Mouse (Mus musculus) kidney, postnatal 0 days (tissue): ENCODE data around the gene Il20. TPM values are rescaled to one million over a fixed set of nuclear protein-coding genes. Genes with fewer than 3 reads are reported as not detected.

Experiments
- ATAC-seq: fragments of 200-750 bp; cut with Nextera tagmentation; replicated peaks from 2 replicates; pipeline ENCODE4 v1.8.0; 2017; ENCODE audit warnings: low read depth, moderate number of reproducible peaks, moderate TSS enrichment, moderate library complexity; ENCODE audit not compliant: low FRiP score
- DNase-seq: peaks from one replicate; pipeline ENCODE4 v3.0.0-alpha.2; 2016; ENCODE audit warnings: low spot score
- H3K27ac ChIP-seq: fragments of 300-500 bp; sonication (generic); 2 replicates; pipeline ENCODE4 v1.5.1; 2014; ENCODE audit warnings: mild to moderate bottlenecking
- H3K27me3 ChIP-seq: fragments of 300-500 bp; sonication (generic); 2 replicates; pipeline ENCODE4 v1.6.1; 2014; ENCODE audit warnings: low read length, mixed read lengths; ENCODE audit not compliant: insufficient read depth
- H3K36me3 ChIP-seq: fragments of 300-500 bp; sonication (generic); 2 replicates; pipeline ENCODE4 v1.6.1; 2014; ENCODE audit warnings: low read length, mixed read lengths; ENCODE audit not compliant: insufficient read depth
- H3K4me1 ChIP-seq: fragments of 300-500 bp; sonication (generic); replicated peaks from 2 replicates; pipeline ENCODE4 v1.6.1; 2014; ENCODE audit warnings: antibody characterized with exemption, low read length, mixed read lengths; ENCODE audit not compliant: insufficient read depth
- H3K4me2 ChIP-seq: fragments of 300-500 bp; sonication (generic); 2 replicates; pipeline ENCODE4 v1.6.1; 2014; ENCODE audit warnings: mild to moderate bottlenecking, low read length, moderate library complexity, mixed read lengths
- H3K4me3 ChIP-seq: fragments of 300-500 bp; sonication (generic); replicated peaks from 2 replicates; pipeline ENCODE4 v1.5.1; 2014; ENCODE audit warnings: low read depth, low read length
- H3K9ac ChIP-seq: fragments of 300-500 bp; sonication (generic); 2 replicates; pipeline ENCODE4 v1.6.1; 2014; ENCODE audit warnings: low read depth, low read length
- H3K9me3 ChIP-seq: fragments of 300-500 bp; sonication (generic); replicated peaks from 2 replicates; pipeline ENCODE4 v1.6.1; 2016; ENCODE audit warnings: low read length, inconsistent platforms, mixed read lengths
- CTCF ChIP-seq: IDR thresholded peaks from 2 replicates; pipeline ENCODE4 v1.5.1; 2016; ENCODE audit warnings: antibody characterized with exemption, low read depth, mild to moderate bottlenecking, moderate library complexity
- WGBS: fragments of 180-500 bp; shearing (Covaris S2); extraction: QIAGEN DNeasy Blood & Tissue Kit; methylation state at CpG from one replicate; pipeline ENCODE4 v1.1.7; 2014; 5-methylcytosine and 5-hydroxymethylcytosine counted together
- polyA plus RNA-seq: library from polyadenylated mRNA; unstranded; fragments of >200 nt; fragmentation: Nextera tagmentation; extraction: Ambion mirVana; gene quantifications from 2 replicates; pipeline ENCODE4 v1.2.1, GENCODE M21; 2015

Il20 gene
- polyA plus RNA-seq, 1 experiment from 2014 or later, result not detected

DNA sequence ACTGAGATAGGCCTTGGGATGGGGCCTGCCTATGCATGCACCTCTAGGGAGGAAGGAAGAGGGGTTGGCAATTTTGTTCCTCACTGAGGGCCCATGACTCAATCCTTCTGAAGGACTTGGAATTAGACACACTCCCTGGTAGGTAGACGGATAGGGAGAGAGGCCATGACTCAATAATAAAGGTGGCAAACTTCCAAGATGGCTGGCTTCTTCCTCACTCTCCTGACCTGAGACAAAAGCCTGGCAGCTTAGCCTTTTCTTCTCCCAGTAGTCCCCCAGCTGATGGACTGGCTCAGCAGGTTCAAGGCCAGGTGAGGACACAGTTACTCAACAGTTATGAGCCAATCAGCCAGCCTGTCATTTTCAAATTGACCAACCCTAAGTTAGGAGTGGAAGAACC is 18.8 kb downstream of the Il20 start:
- H3K4me2 ChIP-seq, result no peak overlapping the region
- H3K36me3 ChIP-seq, result no peaks in the 10 kb centered on the region
- H3K4me1 ChIP-seq, result no peaks in the 10 kb centered on the region
- no peak overlapping the region for H3K27ac ChIP-seq
- H3K9me3 ChIP-seq, result no peaks in the 10 kb centered on the region
- no peaks in the 10 kb centered on the region for H3K27me3 ChIP-seq
- no peak for ATAC-seq
- no peak for DNase-seq
- 68% methylated on average over 1 of the region's 1 CpGs for WGBS
- no peak overlapping the region for H3K9ac ChIP-seq
- TF ChIP-seq CTCF, result no peak
- H3K4me3 ChIP-seq, result no peak overlapping the region

DNA sequence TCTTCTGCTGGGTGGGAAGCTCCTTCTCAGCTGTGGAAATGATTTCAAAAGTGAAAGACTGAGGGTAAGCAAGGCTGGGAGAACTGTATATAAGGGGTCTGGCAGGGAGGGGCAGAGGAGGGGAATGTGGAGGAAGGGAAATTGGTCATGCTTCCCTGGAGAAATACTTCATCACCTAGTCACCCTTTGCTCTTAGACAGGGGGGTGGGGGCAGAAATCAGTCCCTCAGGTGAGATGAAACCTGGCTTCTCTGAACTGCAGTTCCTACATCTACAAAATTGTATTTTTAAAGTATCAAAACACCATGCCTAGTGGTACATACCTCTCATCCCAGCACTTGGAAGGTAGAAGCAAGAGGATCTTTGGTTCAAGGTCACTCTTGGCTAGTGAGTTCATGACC is 23.9 kb downstream of the Il20 start, which contains the start of gene Il24:
TSS of gene Il24 (minus strand) at position 101 of the 400 bp plus-strand sequence.
- Histone ChIP-seq H3K27ac (no peak within 1 kb of the TSS), H3K27me3 (no peaks in the 10 kb centered on the region), H3K4me3 (no peak within 1 kb of the TSS), H3K36me3 (no peaks in the 10 kb centered on the region), H3K4me1 (no peaks in the 10 kb centered on the region), H3K9ac (no peak within 1 kb of the TSS), H3K9me3 (no peaks in the 10 kb centered on the region), H3K4me2 (no peak within 1 kb of the TSS)
- TF ChIP-seq CTCF, result no peak
- DNase-seq, result no peak
- ATAC-seq, result no peak

DNA sequence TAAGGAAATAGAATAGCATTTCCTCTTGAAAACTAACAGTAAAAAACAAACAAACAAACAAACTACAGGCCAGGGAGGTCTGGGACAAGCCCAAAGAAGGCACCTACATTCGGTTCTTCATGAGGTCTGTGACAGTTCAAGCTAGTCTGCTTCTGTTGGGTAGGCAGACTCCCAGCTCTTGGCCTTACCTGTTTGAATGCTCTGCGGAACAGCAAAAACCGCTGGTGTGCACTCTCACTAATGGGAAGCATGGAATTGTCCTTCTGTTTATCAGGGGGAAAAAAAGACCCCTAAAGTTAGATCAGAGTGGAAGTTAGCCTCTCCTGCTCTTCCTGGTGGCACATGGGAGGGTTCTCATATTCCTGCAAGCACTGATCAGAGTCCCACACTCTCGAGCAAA is 28.1 kb downstream of the Il20 start:
- 85% methylated on average over 4 of the region's 4 CpGs for WGBS
- H3K9ac ChIP-seq, result no peak overlapping the region
- H3K4me3 ChIP-seq, result no peak overlapping the region
- H3K4me2 ChIP-seq, result no peak overlapping the region
- ATAC-seq, result no peak
- 0 out of 2 replicates have a peak, but pooled peaks cover 3% of the 10 kb centered on the region for H3K27me3 ChIP-seq
- H3K36me3 ChIP-seq, result no peaks in the 10 kb centered on the region
- H3K9me3 ChIP-seq, result no peaks in the 10 kb centered on the region
- no peak for DNase-seq
- TF ChIP-seq CTCF, result no peak
- H3K27ac ChIP-seq, result no peak overlapping the region
- H3K4me1 ChIP-seq, result peaks cover 2% of the 10 kb centered on the region

DNA sequence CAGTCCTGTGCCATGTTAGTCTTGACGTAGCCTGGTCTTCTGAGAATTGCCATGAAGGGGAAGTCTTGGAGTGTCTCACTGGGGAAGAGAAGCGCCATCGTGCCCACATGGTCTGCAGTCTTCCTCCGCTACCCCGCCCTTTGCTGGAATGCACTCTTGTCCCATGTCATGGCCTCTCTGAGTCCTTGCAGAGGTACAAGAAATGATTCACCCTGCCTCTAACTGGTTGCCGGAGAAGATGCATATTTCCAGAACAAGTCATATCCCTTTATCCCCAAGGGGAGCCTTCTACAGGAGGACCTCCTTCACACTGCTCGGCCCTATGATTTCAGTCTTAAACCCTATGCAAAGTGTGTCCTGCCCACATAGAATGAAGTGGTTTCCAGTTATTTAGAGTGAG is 31.3 kb downstream of the Il20 start:
- ATAC-seq, result no peak
- H3K4me1 ChIP-seq, result peaks cover 5% of the 10 kb centered on the region

DNA sequence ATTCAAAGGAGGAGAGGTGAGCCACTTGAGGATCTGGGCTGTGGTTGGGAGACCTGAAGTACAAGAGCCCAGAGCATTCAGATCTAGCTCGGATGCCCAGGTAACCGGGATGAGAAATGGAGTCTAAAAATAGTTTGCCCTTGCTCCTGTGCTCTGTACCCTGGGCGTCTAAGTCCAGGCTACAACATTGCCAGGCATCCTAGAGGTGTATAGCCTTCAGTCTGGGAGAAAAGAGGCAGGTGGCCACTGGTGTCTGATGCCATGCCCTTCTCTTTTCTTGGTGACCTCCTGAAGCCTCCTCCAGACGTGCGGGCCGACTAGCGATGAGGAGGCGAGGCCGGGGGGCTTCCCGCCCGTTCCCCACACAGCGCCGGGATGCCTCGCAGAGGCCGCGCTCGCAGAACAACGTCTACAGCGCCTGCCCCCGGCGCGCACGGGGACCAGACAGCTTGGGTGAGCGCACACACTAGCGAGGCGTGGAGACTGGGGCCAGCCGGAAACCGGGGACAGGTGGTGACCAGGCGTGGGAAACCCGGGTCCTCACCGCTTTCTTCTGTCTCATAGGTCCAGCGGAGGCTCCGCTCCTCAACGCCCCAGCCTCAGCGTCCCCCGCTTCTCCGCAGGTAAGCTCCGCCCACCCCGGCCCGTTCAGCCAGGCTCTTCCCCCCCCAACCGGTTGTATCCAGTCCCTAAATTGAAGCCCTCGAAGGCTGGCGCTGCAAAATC is 33.2 kb downstream of the Il20 start:
- DNase-seq (peak; percentile 20), ATAC-seq (peak; percentile 66)
- Histone ChIP-seq H3K36me3 (no peaks in the 10 kb centered on the region), H3K9me3 (no peaks in the 10 kb centered on the region), H3K27me3 (peaks cover 10% of the 10 kb centered on the region; the same call in 1 of the 2 replicates), H3K9ac (peak overlapping the region; percentile 25; the same call in 1 of the 2 replicates), H3K4me1 (peaks cover 5% of the 10 kb centered on the region), H3K4me3 (peak overlapping the region; percentile 31), H3K27ac (no peak overlapping the region), H3K4me2 (peak overlapping the region; percentile 63)
- no peak for TF ChIP-seq CTCF
- WGBS, result 3% methylated on average over 39 of the region's 43 CpGs

More for the DNA sequence above, 31.3 kb downstream of the Il20 start:
- Histone ChIP-seq H3K9ac (no peak overlapping the region), H3K36me3 (no peaks in the 10 kb centered on the region), H3K9me3 (no peaks in the 10 kb centered on the region), H3K4me3 (no peak overlapping the region), H3K4me2 (no peak overlapping the region), H3K27me3 (peaks cover 10% of the 10 kb centered on the region; the same call in 1 of the 2 replicates), H3K27ac (no peak overlapping the region)
- no peak for DNase-seq
- WGBS, result 91% methylated on average over 7 of the region's 7 CpGs
- TF ChIP-seq CTCF, result no peak

DNA sequence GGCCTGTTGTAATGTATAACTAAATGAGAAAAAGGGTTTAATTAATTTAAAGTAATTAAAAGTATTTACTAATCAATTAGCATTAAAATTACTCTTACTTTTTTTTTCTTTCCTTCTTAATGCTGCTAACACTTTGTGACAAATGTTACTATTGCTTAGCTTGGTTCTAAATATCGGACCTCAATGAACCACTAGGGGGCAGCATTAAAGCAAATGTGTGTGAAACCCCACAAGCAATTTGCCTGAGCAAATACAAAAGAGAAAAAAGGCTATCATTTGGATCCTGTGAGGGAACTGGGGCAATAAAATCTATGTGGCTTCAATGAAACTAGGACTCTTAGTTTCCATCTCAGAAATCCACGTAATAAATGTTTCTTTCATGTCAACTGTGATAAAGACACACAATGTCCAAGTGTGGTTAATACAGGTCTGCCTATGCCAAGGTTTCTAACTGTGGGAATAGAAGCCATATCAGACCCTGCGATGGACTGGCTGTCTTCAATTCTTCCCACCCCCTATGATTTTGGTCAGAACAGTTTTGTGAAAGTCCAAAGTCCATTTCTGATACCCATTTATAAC is 34.2 kb downstream of the Il20 start:
- Histone ChIP-seq H3K4me2 (no peak overlapping the region), H3K9me3 (no peaks in the 10 kb centered on the region), H3K4me1 (peaks cover 5% of the 10 kb centered on the region), H3K9ac (no peak overlapping the region), H3K4me3 (no peak overlapping the region), H3K36me3 (no peaks in the 10 kb centered on the region), H3K27me3 (peaks cover 10% of the 10 kb centered on the region; the same call in 1 of the 2 replicates), H3K27ac (no peak overlapping the region)
- peak; percentile 86 for TF ChIP-seq CTCF
- ATAC-seq, result no peak
- WGBS, result 21% methylated on average over 3 of the region's 3 CpGs
- peak; percentile 85 for DNase-seq
